Mouse (Mus musculus) cortical plate, adult 2 months (tissue): ENCODE data around the gene Map3k12. TPM values are rescaled to one million over a fixed set of nuclear protein-coding genes. Genes with fewer than 3 reads are reported as not detected.

Source experiments
- H3K27ac ChIP-seq: fragments of 200-500 bp; 2 replicates; pipeline ENCODE4 v1.5.1; 2012; ENCODE audit warnings: low read length, control low read depth, inconsistent platforms; ENCODE audit not compliant: insufficient read depth
- H3K4me1 ChIP-seq: fragments of 200-500 bp; 2 replicates; pipeline ENCODE4 v1.6.1; 2011; ENCODE audit warnings: low read length; ENCODE audit not compliant: control insufficient read depth, insufficient read depth
- H3K4me3 ChIP-seq: fragments of 200-500 bp; 2 replicates; pipeline ENCODE4 v1.5.1; 2011; ENCODE audit warnings: mild to moderate bottlenecking, low read length, control low read depth; ENCODE audit not compliant: insufficient read depth
- CTCF ChIP-seq: fragments of 200-500 bp; IDR thresholded peaks from 2 replicates; pipeline ENCODE4 v1.5.1; 2011; ENCODE audit warnings: mild to moderate bottlenecking, control low read depth, low read length; ENCODE audit not compliant: insufficient read depth; ENCODE audit errors: extremely low read depth
- POLR2A ChIP-seq: fragments of 200-500 bp; IDR thresholded peaks from 2 replicates; pipeline ENCODE4 v1.6.1; 2011; ENCODE audit warnings: mild to moderate bottlenecking, low read length, control low read depth; ENCODE audit not compliant: insufficient read depth; ENCODE audit errors: extremely low read depth
- polyA plus RNA-seq: library from polyadenylated mRNA; depleted of rRNA; stranded (reverse); fragments of >200 nt; gene quantifications from 2 replicates; pipeline ENCODE4 v1.2.3, GENCODE M21; 2012

Gene Map3k12
- polyA plus RNA-seq, 1 experiment: 98.9 TPM

DNA sequence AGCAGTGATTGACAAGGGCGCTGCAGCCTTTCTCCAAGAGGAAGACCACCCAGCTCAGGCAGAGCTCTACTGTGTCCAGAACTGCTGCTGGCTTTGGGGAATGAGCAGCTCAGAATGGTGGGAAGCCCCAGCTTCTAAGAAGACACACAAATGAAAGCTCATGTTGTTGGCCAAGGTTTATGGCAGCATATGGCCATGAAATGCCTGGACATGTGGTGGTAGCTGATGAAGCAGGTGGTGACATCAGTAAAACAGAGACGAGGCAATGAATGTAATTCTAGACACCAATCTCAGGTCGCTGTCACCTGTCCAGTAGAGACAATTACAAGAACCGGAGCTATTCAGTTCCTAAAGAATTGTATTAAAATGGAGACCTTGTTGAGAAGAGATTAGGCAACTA lies 27.9 kb upstream of the Map3k12 start:
- TF ChIP-seq POLR2A: no peak
- no peak for TF ChIP-seq CTCF
- Histone ChIP-seq H3K4me3 (no peak overlapping the region), H3K27ac (no peak overlapping the region), H3K4me1 (peaks cover 8% of the 10 kb centered on the region)

DNA sequence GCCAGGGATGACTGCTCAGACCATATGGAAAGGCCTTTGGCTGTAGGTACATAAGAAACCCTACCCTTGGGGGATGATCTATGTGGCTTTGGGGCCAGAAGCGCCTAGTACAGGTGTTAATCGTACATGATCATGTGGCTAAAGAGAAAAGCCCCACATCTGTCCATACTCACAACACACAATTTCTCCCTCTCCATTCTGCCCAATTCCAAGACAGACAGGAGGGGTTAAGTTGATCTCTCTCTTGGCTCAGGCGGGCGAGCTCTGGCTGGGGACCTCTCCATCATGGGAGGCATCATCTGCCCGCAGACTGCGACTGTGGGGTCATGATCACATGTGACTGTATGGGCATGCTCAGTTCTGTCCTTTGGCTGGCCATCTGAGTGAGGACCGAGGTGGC lies 17.1 kb upstream of the Map3k12 start:
- TF ChIP-seq POLR2A (no peak), CTCF (no peak)
- Histone ChIP-seq H3K4me3 (no peak overlapping the region), H3K4me1 (no peaks in the 10 kb centered on the region), H3K27ac (no peak overlapping the region)

DNA sequence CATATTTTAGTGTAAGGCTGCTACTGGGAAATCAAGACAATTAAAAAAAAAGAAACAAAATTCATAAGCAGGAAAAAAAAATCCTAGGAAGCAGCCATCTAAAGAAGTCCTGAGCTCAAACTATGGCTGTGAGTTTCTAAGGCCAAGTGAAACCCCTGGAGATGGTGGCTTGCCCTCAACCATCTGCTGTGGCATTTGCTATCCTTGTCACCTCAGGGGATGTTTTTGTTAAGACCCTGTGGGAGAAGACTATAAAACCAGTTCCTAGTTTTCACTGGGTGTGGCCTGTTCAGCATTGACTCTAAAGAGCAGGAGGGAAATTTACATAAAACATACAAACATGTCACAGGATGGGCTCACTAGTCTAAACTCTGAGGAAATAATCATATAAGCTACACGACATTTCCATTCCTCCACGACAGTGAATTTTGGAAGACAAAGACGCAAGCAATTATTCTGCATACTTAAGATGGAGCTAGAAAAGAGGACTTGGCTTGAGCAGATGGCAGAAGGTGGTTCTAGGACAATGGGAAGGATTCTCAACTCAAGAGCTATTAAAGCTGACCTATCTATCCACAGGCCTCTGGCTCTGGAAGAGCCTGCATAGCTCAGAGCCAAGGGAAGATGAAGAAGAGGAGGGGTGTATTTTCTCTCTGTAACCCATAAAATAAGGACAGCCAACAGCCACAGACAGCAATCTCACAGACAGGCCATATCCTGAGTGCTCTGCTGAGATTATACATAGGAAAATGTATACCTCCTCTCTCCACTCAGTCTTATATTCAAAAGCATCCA lies 15.4 kb upstream of the Map3k12 start:
- no peak overlapping the region for H3K27ac ChIP-seq
- H3K4me1 ChIP-seq: no peaks in the 10 kb centered on the region
- TF ChIP-seq POLR2A: no peak
- no peak for TF ChIP-seq CTCF
- no peak overlapping the region for H3K4me3 ChIP-seq

DNA sequence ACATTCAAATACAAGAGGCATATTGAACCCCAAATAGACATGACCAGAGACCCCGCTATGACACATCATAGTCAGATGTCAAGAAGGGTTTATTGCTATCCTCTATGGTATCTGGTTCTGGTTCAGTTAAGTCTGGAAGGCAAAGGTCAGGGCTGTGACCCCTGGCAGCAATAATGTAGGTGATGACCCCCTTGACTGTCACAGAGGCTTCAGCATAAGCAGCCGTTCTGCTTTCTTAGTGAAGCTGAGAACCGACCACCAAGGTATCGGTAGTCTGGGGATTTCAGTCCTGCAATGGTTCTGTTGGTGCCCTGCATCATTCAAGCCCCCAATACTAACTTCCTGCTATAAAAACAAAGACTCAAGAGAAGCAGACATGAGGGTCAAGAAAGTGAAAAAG lies 14.7 kb upstream of the Map3k12 start:
- Histone ChIP-seq H3K4me3 (no peak overlapping the region), H3K4me1 (no peaks in the 10 kb centered on the region), H3K27ac (no peak overlapping the region)
- TF ChIP-seq POLR2A (no peak), CTCF (no peak)

DNA sequence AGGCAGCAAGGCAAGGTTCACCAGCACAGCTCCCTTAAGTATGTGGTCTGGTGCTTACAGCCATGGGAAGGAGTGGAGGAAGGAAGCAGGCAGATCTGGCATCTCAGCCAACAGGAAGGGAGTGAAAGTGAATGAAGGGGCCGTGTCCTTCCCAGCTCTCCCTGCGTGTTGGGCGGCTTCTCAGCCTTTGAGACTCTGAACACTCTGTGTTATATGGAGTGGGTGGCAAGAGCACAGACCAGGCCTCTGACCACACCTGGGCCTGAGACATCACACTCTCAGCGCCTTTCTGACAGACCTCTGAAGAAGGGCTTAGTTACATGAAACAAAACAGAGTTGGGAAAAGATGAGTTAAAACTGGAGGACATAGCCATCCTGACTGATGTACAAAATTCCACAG lies 13.7 kb upstream of the Map3k12 start:
- no peaks in the 10 kb centered on the region for H3K4me1 ChIP-seq
- H3K4me3 ChIP-seq: no peak overlapping the region
- no peak overlapping the region for H3K27ac ChIP-seq
- TF ChIP-seq CTCF (no peak), POLR2A (no peak)

DNA sequence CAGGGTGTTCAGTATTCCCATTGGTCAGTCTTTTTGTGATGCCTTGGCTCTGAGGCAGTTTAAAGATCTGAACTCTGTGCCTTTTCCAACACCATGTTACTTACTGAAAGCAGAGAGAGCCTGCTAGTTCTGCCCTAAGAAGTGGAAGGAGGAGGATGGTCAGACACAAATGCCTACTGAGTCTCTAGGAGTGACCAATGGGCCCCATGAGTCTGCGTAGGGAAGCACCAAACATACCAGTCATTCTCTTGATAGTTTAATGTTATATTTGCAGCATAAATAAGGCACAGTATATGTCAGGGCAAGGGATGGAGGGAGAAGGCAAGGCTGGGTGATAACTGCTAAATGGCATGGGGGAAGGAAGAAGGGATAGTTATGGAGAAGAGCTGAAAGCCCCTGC lies 11.5 kb upstream of the Map3k12 start:
- Histone ChIP-seq H3K4me1 (no peaks in the 10 kb centered on the region), H3K4me3 (no peak overlapping the region), H3K27ac (no peak overlapping the region)
- TF ChIP-seq CTCF (no peak), POLR2A (no peak)

DNA sequence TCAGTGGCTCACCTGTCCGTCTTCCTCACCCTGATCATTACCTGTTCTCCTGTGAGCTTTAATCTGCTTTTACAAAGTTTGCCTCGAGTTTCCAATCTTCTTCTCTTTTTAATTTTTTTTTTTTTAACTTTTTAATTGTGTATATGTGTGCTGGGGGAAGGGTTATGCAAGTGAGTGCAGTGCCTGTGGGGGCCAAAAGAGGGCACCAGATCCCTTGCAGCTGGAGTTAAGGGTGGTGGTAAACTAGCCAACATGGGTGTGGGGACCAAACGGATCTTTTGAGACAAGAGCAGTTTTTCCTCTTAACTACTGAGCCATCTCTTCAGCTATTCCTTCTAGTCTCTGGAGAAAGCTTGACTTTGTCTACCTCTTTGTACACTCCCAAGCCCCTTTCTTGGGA lies 11.1 kb upstream of the Map3k12 start:
- H3K4me1 ChIP-seq: no peaks in the 10 kb centered on the region
- peak; percentile 53 for TF ChIP-seq CTCF
- TF ChIP-seq POLR2A: no peak
- H3K27ac ChIP-seq: no peak overlapping the region
- H3K4me3 ChIP-seq: no peak overlapping the region

DNA sequence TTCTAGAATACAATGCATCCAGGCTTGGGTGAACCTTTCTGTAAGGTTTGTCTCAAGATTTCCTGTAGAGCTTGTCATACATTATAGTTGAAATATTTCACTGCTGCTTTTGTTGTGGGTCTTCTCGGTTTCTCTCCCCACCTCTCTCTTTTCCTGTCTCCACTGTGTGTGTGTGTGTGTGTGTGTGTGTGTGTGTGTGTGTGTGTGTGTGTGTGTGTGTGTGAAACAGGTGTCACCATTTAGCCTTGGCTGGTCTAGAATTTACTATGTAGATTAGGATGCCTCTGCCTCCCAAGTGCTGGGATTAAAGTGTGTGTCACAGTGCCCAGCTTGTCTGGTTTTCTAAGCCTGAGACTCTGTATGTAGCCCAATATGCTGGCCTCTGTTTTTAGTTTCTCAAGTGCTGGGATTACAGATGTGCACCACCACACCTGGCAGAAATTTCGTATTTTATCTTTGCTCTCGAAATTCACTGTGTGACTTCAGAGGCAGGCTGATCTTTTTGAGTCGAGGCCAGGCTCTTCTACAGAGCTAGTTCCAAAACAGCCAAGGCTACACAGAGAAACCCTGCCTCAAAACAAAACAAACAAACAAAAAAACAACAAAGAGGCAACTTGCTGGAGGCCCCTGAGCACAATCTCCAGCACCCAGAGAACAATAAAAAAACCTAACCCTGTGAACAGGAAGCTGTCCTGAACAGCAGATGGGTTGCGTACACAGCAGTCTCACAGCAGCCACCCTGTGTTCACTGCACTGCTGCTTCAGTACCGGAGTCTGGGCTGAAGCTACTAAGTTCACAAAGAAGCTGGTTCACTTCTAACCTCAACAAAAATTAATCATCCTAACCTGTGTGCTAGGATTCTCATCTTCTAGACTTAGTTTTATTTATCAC lies 9.5 kb upstream of the Map3k12 start:
- Histone ChIP-seq H3K27ac (no peak overlapping the region), H3K4me3 (no peak overlapping the region), H3K4me1 (no peaks in the 10 kb centered on the region)
- TF ChIP-seq CTCF: no peak
- no peak for TF ChIP-seq POLR2A

DNA sequence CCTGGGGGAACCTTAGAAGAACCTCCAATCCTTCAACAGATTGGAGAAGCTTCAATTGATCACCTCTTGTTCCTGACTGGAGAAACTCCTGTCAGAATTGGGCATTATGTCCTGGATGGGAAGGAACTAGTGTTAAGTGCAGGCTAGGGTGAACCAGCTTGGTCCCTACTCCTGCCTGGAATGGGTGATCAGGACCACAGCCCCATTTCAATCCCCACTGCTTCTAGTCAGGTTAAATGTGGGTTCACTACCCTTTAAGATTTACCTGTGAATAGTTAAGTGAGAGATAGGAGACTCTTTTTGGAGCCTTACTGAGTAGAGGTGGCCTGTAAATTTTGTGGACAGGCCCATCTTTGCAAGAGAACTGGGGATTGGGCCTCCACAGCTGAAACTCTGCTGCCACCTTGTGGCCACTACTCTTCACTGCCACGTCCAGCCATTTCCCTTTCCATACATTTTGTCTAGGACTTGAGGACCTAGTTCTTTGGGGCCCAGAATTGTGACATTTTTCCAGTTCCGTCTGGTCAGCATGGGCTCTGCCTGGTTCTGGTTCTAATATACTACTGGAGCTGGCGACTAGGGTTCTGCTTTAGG lies 8.1 kb upstream of the Map3k12 start, which contains the start of gene Npff:
Gene Npff, minus strand, starts transcription at position 51 of the 594 bp plus-strand sequence.
- Histone ChIP-seq H3K27ac (no peak within 1 kb of the TSS), H3K4me3 (no peak within 1 kb of the TSS), H3K4me1 (no peaks in the 10 kb centered on the region)
- TF ChIP-seq CTCF (peak; percentile 91), POLR2A (no peak)
